Mouse (Mus musculus) right cerebral cortex, adult 18-20 months (tissue): ENCODE data around the gene Lama5.
A peak's percentile ranks its signal among the peaks of the same experiment; 100 is the strongest.
"Not testable (repeated sequence)": the region's sequence is repeated elsewhere in the genome, so short reads cannot be mapped to it uniquely, and the experiment has no call there.

Experiments used
- DNase-seq: peaks from one replicate; pipeline ENCODE4 v3.0.0; 2022; ENCODE audit warnings: mixed read lengths

Lama5 gene

GRCm38 (mm10) chr2:180225762-180226378, at the start of gene Lama5:
Lama5 (minus strand) TSS chr2:180225859.
- no peak for DNase-seq

- no peak for DNase-seq
Measured at GRCm38 (mm10) chr2:180274523-180274922, 48.9 kb upstream of the Lama5 start.

- DNase-seq = peak; percentile 94
Measured at GRCm38 (mm10) chr2:180273394-180274244, 48.0 kb upstream of the Lama5 start, which contains the start of gene Cables2. Cables2 (minus strand) TSS chr2:180273496.

GRCm38 (mm10) chr2:180272884-180273321, 47.2 kb upstream of the Lama5 start:
- no peak for DNase-seq

GRCm38 (mm10) chr2:180271804-180272395, 46.2 kb upstream of the Lama5 start:
- DNase-seq = no peak

- no peak for DNase-seq
Measured at GRCm38 (mm10) chr2:180270537-180271255, 45.0 kb upstream of the Lama5 start.

GRCm38 (mm10) chr2:180269329-180269728, 43.7 kb upstream of the Lama5 start:
- no peak for DNase-seq

GRCm38 (mm10) chr2:180267955-180268354, 42.3 kb upstream of the Lama5 start:
- DNase-seq = no peak

GRCm38 (mm10) chr2:180262891-180263290, 37.2 kb upstream of the Lama5 start:
- DNase-seq = no peak

- DNase-seq = no peak
Measured at GRCm38 (mm10) chr2:180262441-180262840, 36.8 kb upstream of the Lama5 start.

GRCm38 (mm10) chr2:180261901-180262300, 36.2 kb upstream of the Lama5 start:
- no peak for DNase-seq

- no peak for DNase-seq
Measured at GRCm38 (mm10) chr2:180260610-180261480, 35.2 kb upstream of the Lama5 start.

- not testable (repeated sequence) for DNase-seq
Measured at GRCm38 (mm10) chr2:180259826-180260609, 34.4 kb upstream of the Lama5 start.

- not testable (repeated sequence) for DNase-seq
Measured at GRCm38 (mm10) chr2:180258951-180259484, 33.4 kb upstream of the Lama5 start.

GRCm38 (mm10) chr2:180257963-180258865, 32.6 kb upstream of the Lama5 start:
- no peak for DNase-seq

GRCm38 (mm10) chr2:180257001-180257521, 31.4 kb upstream of the Lama5 start, which contains the start of gene Rps21:
Rps21 (plus strand) TSS chr2:180257377.
- peak; percentile 99 for DNase-seq

GRCm38 (mm10) chr2:180256296-180257000, 30.8 kb upstream of the Lama5 start:
- no peak for DNase-seq

GRCm38 (mm10) chr2:180255701-180256100, 30.0 kb upstream of the Lama5 start:
- DNase-seq = no peak
